Mouse (Mus musculus) embryonic facial prominence, embryonic 11.5 days (tissue): Measurements from ENCODE around the gene Trpm5. TPM values are rescaled to one million over a fixed set of nuclear protein-coding genes. Genes with fewer than 3 reads are reported as not detected.

Source experiments
- ATAC-seq: fragments of 200-750 bp; cut with Nextera tagmentation; replicated peaks from 2 replicates; pipeline ENCODE4 v1.8.0; 2017; ENCODE audit warnings: low read depth; ENCODE audit not compliant: insufficient number of reproducible peaks, low FRiP score, low TSS enrichment
- DNase-seq: peaks from one replicate; pipeline ENCODE4 v3.0.0-alpha.2; 2015; ENCODE audit warnings: low spot score
- H3K27ac ChIP-seq: fragments of 300-500 bp; sonication (generic); replicated peaks from 2 replicates; pipeline ENCODE4 v1.5.1; 2014; ENCODE audit warnings: mild to moderate bottlenecking, low read depth, low read length, control low read depth
- H3K27me3 ChIP-seq: fragments of 300-500 bp; sonication (generic); 2 replicates; pipeline ENCODE4 v1.6.1; 2014; ENCODE audit warnings: mild to moderate bottlenecking, low read length, moderate library complexity, mixed read lengths; ENCODE audit not compliant: control insufficient read depth, insufficient read depth
- H3K36me3 ChIP-seq: fragments of 300-500 bp; sonication (generic); replicated peaks from 2 replicates; pipeline ENCODE4 v1.6.1; 2014; ENCODE audit warnings: low read depth, mild to moderate bottlenecking, low read length, moderate library complexity, mixed read lengths; ENCODE audit not compliant: control insufficient read depth, insufficient read depth
- H3K4me1 ChIP-seq: fragments of 300-500 bp; sonication (generic); 2 replicates; pipeline ENCODE4 v1.6.1; 2014; ENCODE audit warnings: low read length, mixed read lengths; ENCODE audit not compliant: control insufficient read depth, insufficient read depth
- H3K4me2 ChIP-seq: fragments of 300-500 bp; sonication (generic); 2 replicates; pipeline ENCODE4 v1.6.1; 2014; ENCODE audit warnings: low read depth, mild to moderate bottlenecking, control low read depth, low read length, moderate library complexity
- H3K4me3 ChIP-seq: fragments of 300-500 bp; sonication (generic); 2 replicates; pipeline ENCODE4 v1.5.1; 2014; ENCODE audit warnings: low read depth, low read length, control low read depth
- H3K9ac ChIP-seq: fragments of 300-500 bp; sonication (generic); replicated peaks from 2 replicates; pipeline ENCODE4 v1.6.1; 2014; ENCODE audit warnings: mild to moderate bottlenecking, control low read depth, low read length
- H3K9me3 ChIP-seq: fragments of 300-500 bp; sonication (generic); replicated peaks from 2 replicates; pipeline ENCODE4 v1.6.1; 2016; ENCODE audit warnings: mild to moderate bottlenecking, low read length, inconsistent platforms, mixed read lengths; ENCODE audit not compliant: control insufficient read depth
- WGBS: fragments of 180-500 bp; shearing (Covaris S2); extraction: QIAGEN DNeasy Blood & Tissue Kit; methylation state at CpG from one replicate; pipeline ENCODE4 v1.1.7; 2014; 5-methylcytosine and 5-hydroxymethylcytosine counted together
- polyA plus RNA-seq: library from polyadenylated mRNA; unstranded; fragments of >200 nt; fragmentation: Nextera tagmentation; extraction: Ambion mirVana; gene quantifications from 2 replicates; pipeline ENCODE4 v1.2.1, GENCODE M21; 2014

The Trpm5 gene
- polyA plus RNA-seq, 1 experiment from 2014 or later: 1.1 TPM

DNA sequence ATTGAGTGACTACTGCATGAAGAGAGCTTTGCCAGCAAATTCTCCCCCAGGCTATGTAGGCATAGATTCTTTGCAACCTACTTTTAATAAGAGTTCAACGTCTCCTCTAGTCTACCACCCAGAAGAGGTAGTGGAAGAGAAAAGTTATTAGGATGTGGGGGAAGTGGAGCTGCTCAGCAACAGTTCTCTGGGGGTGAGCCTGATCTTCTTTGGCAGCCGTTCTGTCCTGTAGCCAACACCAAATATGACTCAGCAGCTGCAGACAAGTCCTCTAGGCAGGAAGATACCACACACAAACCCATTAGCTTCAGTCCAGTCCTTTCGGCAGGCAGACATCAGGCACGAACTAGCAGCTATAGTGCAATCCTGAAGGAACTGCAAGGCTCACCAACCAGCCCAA, 6.3 kb upstream of the Trpm5 start:
- WGBS: 74% methylated on average over 4 of the region's 4 CpGs
- H3K4me3 ChIP-seq: no peak overlapping the region

GRCm38 (mm10) chr7:143095554-143095907, 1.1 kb upstream of the Trpm5 start:
- Histone ChIP-seq H3K9ac (no peak overlapping the region), H3K9me3 (no peaks in the 10 kb centered on the region), H3K4me3 (no peak overlapping the region), H3K27ac (no peak overlapping the region), H3K4me2 (no peak overlapping the region), H3K4me1 (no peaks in the 10 kb centered on the region), H3K27me3 (no peaks in the 10 kb centered on the region), H3K36me3 (no peaks in the 10 kb centered on the region)
- DNase-seq: no peak
- 56% methylated on average over 1 of the region's 1 CpGs for WGBS
- ATAC-seq: no peak

More for the DNA sequence above, 6.3 kb upstream of the Trpm5 start:
- Histone ChIP-seq H3K9me3 (no peaks in the 10 kb centered on the region), H3K27me3 (peaks cover 6% of the 10 kb centered on the region; the same call in 1 of the 2 replicates), H3K4me2 (no peak overlapping the region), H3K9ac (no peak overlapping the region), H3K36me3 (no peaks in the 10 kb centered on the region), H3K4me1 (no peaks in the 10 kb centered on the region), H3K27ac (no peak overlapping the region)
- ATAC-seq: no peak
- DNase-seq: no peak

DNA sequence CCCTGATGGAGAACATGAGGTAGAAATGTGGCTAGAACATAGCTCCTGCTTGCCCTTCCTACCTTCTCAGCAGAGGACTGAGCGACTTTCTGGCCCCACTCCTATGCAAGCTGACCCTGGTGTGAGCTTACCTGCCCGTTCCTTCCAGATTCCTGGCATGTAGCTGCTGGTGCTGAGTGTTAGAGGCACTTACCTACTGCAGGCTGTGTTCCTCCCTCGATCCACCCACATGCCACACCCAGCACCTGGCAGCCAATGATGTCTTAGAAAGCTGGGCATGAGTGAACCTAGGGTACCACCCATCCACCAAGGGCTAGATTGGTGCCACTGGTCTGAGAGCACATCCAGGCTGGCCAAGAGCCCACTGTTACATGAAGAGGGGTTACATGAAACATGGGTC, 595 bp downstream of the Trpm5 start:
- H3K9ac ChIP-seq: no peak overlapping the region
- no peak for ATAC-seq

DNA sequence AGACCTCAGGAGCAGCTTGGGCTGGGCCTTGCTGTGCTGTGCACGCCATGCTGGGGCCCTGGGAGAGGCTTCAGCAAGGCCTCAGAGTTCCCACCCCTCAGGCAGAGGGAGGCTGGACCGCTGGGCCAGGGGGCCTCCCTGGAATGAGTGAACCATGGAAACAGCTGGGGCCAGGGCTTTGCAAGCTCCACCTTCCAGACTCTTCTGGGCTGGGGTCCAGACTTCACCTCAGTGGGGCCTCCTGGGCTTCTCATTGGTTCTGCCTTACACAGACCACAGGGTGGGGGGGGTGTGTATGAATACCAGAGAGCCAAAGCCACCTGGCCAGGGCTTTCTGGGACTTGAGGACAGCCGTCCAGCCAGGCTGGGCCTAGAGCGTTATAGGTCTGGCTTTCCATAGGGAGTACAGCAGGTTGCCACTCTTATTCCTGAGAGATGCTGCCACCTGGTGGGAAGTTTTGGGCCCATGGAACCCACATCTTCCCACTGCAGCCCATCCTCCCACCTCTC, 7.3 kb downstream of the Trpm5 start:
- Histone ChIP-seq H3K27ac (no peak overlapping the region), H3K4me2 (no peak overlapping the region), H3K4me3 (no peak overlapping the region), H3K36me3 (no peaks in the 10 kb centered on the region), H3K27me3 (no peaks in the 10 kb centered on the region), H3K9me3 (no peaks in the 10 kb centered on the region), H3K9ac (peak overlapping the region; percentile 18), H3K4me1 (no peaks in the 10 kb centered on the region; the same call in 1 of the 2 replicates)
- peak; percentile 67 for DNase-seq
- whole genome bisulfite sequencing: 33% methylated on average over 4 of the region's 4 CpGs
- peak; percentile 64 for ATAC-seq

More for the DNA sequence above, 595 bp downstream of the Trpm5 start:
- no peaks in the 10 kb centered on the region for H3K27me3 ChIP-seq
- 80% methylated on average over 3 of the region's 3 CpGs for WGBS
- no peak overlapping the region for H3K4me3 ChIP-seq
- DNase-seq: no peak
- no peak overlapping the region for H3K4me2 ChIP-seq
- no peaks in the 10 kb centered on the region for H3K36me3 ChIP-seq
- no peak overlapping the region for H3K27ac ChIP-seq
- H3K4me1 ChIP-seq: no peaks in the 10 kb centered on the region
- no peaks in the 10 kb centered on the region for H3K9me3 ChIP-seq

- 57% methylated on average over 2 of the region's 2 CpGs for WGBS
- H3K27me3 ChIP-seq: no peaks in the 10 kb centered on the region
- H3K4me1 ChIP-seq: no peaks in the 10 kb centered on the region; the same call in 1 of the 2 replicates
- H3K9ac ChIP-seq: peak overlapping the region; percentile 18; the same call in 1 of the 2 replicates
- ATAC-seq: no peak
- no peak overlapping the region for H3K4me3 ChIP-seq
- no peaks in the 10 kb centered on the region for H3K36me3 ChIP-seq
- H3K9me3 ChIP-seq: no peaks in the 10 kb centered on the region
- no peak overlapping the region for H3K27ac ChIP-seq
- H3K4me2 ChIP-seq: no peak overlapping the region
- peak; percentile 64 for DNase-seq
These were observed 8.1 kb downstream of the Trpm5 start for GRCm38 (mm10) chr7:143086366-143086765.

DNA sequence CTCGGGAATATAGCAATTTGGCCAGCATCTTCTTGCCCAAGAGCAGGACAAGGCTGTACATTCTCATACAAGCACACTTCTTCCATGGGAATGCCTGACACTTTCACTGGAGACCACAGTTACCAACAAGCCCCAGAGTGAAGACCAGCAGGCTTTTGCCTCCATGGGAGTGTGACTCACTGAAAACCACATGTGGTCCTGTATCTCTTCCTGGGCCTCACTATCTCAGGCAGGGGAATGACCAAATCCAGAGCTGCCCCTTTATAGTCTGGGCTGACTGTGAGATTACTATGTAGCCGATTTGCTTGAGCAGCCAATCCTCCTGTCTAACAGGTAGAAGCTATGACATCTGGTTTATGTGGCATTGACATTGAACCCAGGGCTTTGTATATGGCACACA, 10.7 kb downstream of the Trpm5 start:
- H3K4me1 ChIP-seq: no peaks in the 10 kb centered on the region; the same call in 1 of the 2 replicates
- no peak for ATAC-seq
- no peak for DNase-seq
- H3K27ac ChIP-seq: no peak overlapping the region
- H3K27me3 ChIP-seq: no peaks in the 10 kb centered on the region
- H3K9ac ChIP-seq: no peak overlapping the region
- no peaks in the 10 kb centered on the region for H3K36me3 ChIP-seq
- no peaks in the 10 kb centered on the region for H3K9me3 ChIP-seq
- WGBS: 83% methylated on average over 2 of the region's 2 CpGs
- no peak overlapping the region for H3K4me3 ChIP-seq
- H3K4me2 ChIP-seq: no peak overlapping the region

- no peaks in the 10 kb centered on the region for H3K27me3 ChIP-seq
- H3K4me3 ChIP-seq: no peak overlapping the region
- H3K36me3 ChIP-seq: no peaks in the 10 kb centered on the region
- H3K27ac ChIP-seq: no peak overlapping the region
- no peak overlapping the region for H3K9ac ChIP-seq
- no peak for ATAC-seq
- H3K4me1 ChIP-seq: no peaks in the 10 kb centered on the region; the same call in 1 of the 2 replicates
- 68% methylated on average over 6 of the region's 6 CpGs for WGBS
- no peak overlapping the region for H3K4me2 ChIP-seq
- DNase-seq: no peak
- H3K9me3 ChIP-seq: no peaks in the 10 kb centered on the region
These were observed 12.4 kb downstream of the Trpm5 start for GRCm38 (mm10) chr7:143082024-143082423.

DNA sequence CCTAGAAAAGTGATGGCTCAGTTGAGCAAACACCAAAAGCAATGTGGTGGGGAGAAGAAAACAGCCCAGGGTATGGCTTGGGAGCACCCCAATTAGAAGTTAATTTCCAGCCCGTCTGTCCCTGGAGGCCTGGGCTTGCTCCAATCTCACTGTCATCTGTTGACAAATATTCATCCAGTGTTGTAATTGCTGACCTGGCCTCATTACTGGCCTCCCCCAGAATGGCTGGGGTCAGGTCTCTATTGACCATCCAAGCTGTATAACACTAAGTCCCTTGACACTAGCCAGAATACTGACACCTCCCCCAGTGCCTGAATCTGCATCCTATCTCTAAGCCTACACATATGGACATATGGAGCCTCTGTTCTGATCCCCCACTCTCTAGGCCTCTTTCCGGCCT, 17.1 kb downstream of the Trpm5 start:
- H3K9ac ChIP-seq: no peak overlapping the region
- H3K4me3 ChIP-seq: no peak overlapping the region
- H3K4me1 ChIP-seq: no peaks in the 10 kb centered on the region
- no peak for ATAC-seq
- H3K4me2 ChIP-seq: no peak overlapping the region
- H3K36me3 ChIP-seq: no peaks in the 10 kb centered on the region
- 76% methylated on average over 2 of the region's 2 CpGs for WGBS
- no peak overlapping the region for H3K27ac ChIP-seq
- H3K27me3 ChIP-seq: no peaks in the 10 kb centered on the region
- no peaks in the 10 kb centered on the region for H3K9me3 ChIP-seq
- DNase-seq: no peak
